Mouse (Mus musculus): ENCODE results near the gene Ddb2.
A peak's percentile ranks its signal among the peaks of the same experiment; 100 is the strongest.
"Not testable (repeated sequence)": the region's sequence is repeated elsewhere in the genome, so short reads cannot be mapped to it uniquely, and the experiment has no call there.

Ddb2 gene

GRCm38 (mm10) chr2:91255661-91256150 is 18.9 kb upstream of the Ddb2 start, which contains the start of gene Pacsin3:
Pacsin3 (plus strand) TSS chr2:91255954.
- DNase-seq (ENCODE audit: low spot score): no peak

GRCm38 (mm10) chr2:91254725-91255380 is 18.1 kb upstream of the Ddb2 start:
- DNase-seq (ENCODE audit: low spot score): no peak

GRCm38 (mm10) chr2:91252512-91252911 is 15.7 kb upstream of the Ddb2 start:
- DNase-seq (ENCODE audit: low spot score): no peak

GRCm38 (mm10) chr2:91252001-91252400 is 15.2 kb upstream of the Ddb2 start:
- DNase-seq (ENCODE audit: low spot score): no peak

- DNase-seq (ENCODE audit: low spot score): no peak
These were observed 11.6 kb upstream of the Ddb2 start for GRCm38 (mm10) chr2:91248366-91248765.

GRCm38 (mm10) chr2:91244557-91245228 is 7.9 kb upstream of the Ddb2 start:
- DNase-seq (ENCODE audit: low spot score): no peak

- no peak for DNase-seq (ENCODE audit: low spot score)
These were observed 6.6 kb upstream of the Ddb2 start for GRCm38 (mm10) chr2:91243416-91243815.

- no peak for DNase-seq (ENCODE audit: low spot score)
These were observed 5.8 kb upstream of the Ddb2 start for GRCm38 (mm10) chr2:91242547-91242946.

GRCm38 (mm10) chr2:91237511-91238080 is 814 bp upstream of the Ddb2 start:
- not testable (repeated sequence) for DNase-seq (ENCODE audit: low spot score)

- DNase-seq (ENCODE audit: low spot score): no peak
These were observed 7.0 kb downstream of the Ddb2 start for GRCm38 (mm10) chr2:91229735-91230134.

- no peak for DNase-seq (ENCODE audit: low spot score)
These were observed 13.2 kb downstream of the Ddb2 start for GRCm38 (mm10) chr2:91223614-91224013.

GRCm38 (mm10) chr2:91220501-91220900 is 16.3 kb downstream of the Ddb2 start:
- DNase-seq (ENCODE audit: low spot score): no peak

- no peak for DNase-seq (ENCODE audit: low spot score)
These were observed 19.8 kb downstream of the Ddb2 start for GRCm38 (mm10) chr2:91217032-91217431.

- no peak for DNase-seq (ENCODE audit: low spot score)
These were observed 23.5 kb downstream of the Ddb2 start for GRCm38 (mm10) chr2:91213311-91213710.

- no peak for DNase-seq (ENCODE audit: low spot score)
These were observed 30.5 kb downstream of the Ddb2 start for GRCm38 (mm10) chr2:91206254-91206775.

GRCm38 (mm10) chr2:91202972-91203656 is 33.7 kb downstream of the Ddb2 start:
- DNase-seq (ENCODE audit: low spot score): no peak

GRCm38 (mm10) chr2:91202222-91202971 is 34.4 kb downstream of the Ddb2 start, which contains the start of the genes Nr1h3 and Acp2:
Nr1h3 (minus strand) TSS chr2:91202834.
Acp2 (plus strand) TSS chr2:91202885.
- peak; percentile 96 for DNase-seq (ENCODE audit: low spot score)

GRCm38 (mm10) chr2:91198888-91199287 is 37.9 kb downstream of the Ddb2 start:
- no peak for DNase-seq (ENCODE audit: low spot score)

GRCm38 (mm10) chr2:91196577-91197001 is 40.2 kb downstream of the Ddb2 start:
- no peak for DNase-seq (ENCODE audit: low spot score)

GRCm38 (mm10) chr2:91194624-91195332 is 42.0 kb downstream of the Ddb2 start:
- peak; percentile 45 for DNase-seq (ENCODE audit: low spot score)

- DNase-seq (ENCODE audit: low spot score): no peak
These were observed 46.3 kb downstream of the Ddb2 start for GRCm38 (mm10) chr2:91190501-91190900.

Measured in ovary, postnatal 10 days (tissue).